Mouse (Mus musculus): ENCODE data around the gene Apba2. TPM values are rescaled to one million over a fixed set of nuclear protein-coding genes. Genes with fewer than 3 reads are reported as not detected.

Gene Apba2
- polyA plus RNA-seq, 1 experiment from 2014 or later = 154 TPM

DNA sequence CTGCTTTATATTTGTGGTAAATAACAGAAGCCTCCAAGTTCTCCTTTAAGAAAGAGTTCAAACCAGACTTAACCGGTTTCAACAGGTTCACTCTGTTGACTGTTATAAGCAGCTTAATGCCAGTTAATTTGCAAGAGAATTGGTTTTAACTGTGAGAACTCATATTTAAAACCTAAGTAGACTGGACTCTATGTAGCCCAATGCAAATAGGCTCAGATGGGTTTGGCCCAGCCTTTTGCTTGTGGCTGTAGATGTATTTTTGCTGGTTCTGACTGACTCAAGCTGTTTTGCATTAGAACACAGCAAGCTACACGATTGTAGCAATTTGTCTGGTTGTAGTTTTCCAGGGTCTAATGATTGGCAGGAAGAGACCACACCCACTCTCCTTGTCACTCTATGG is 214.8 kb downstream of the Apba2 start:
- no peak for ATAC-seq (ENCODE audit: low FRiP score)
- no peak overlapping the region for H3K4me2 ChIP-seq
- 77% methylated on average over 2 of the region's 2 CpGs for WGBS

DNA sequence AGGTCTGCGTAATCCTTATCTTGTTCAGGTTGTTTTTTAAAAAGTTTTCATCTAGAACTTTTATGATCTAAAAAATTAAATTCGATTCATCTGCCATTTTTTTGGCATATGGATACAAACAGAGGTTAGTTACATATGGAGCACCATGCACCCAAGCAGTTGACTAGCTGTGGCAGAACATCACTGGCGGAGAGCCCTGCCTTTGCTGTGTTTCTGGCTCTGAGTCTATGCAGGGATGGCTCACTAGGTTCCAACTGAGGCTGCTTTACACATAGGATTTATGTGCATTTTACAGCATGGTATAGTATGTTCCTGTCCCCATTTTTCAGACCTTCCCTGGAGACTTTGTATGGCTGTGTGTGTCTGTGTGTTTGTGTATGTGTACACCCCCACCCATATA is 221.8 kb downstream of the Apba2 start:
- Histone ChIP-seq H3K27me3 (no peaks in the 10 kb centered on the region), H3K4me3 (no peak overlapping the region), H3K36me3 (peaks cover 8% of the 10 kb centered on the region), H3K4me2 (no peak overlapping the region), H3K9me3 (no peaks in the 10 kb centered on the region), H3K4me1 (replicated peaks) (peaks cover 12% of the 10 kb centered on the region), H3K9ac (no peak overlapping the region), H3K27ac (no peak overlapping the region)
- no peak for ATAC-seq (ENCODE audit: low FRiP score)
- 93% methylated on average over 3 of the region's 3 CpGs for WGBS

More for the DNA sequence above, 214.8 kb downstream of the Apba2 start:
- Histone ChIP-seq H3K4me3 (no peak overlapping the region), H3K9me3 (no peaks in the 10 kb centered on the region), H3K4me1 (replicated peaks) (no peaks in the 10 kb centered on the region), H3K36me3 (peaks cover 33% of the 10 kb centered on the region), H3K27ac (no peak overlapping the region), H3K9ac (no peak overlapping the region), H3K27me3 (no peaks in the 10 kb centered on the region)

DNA sequence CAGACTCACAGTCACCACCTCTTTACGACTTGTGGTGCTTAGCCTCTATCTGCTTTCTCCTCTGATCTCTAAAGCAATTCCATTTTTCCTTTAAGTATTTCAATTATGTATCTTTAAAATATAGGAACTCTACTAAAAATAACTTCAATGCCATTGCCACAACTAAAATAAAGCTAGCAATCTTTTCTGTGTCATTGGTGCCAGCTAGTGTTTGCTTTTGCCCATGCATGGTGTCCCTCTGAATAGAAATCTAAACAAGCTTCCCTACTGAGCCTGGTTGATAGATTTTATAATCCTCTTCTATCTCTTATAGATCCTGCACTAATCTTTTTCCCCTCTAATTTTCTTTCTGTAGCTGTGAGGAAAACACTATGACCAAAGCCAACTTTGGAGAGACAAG is 222.9 kb downstream of the Apba2 start:
- 98% methylated on average over 1 of the region's 1 CpGs for WGBS
- H3K9ac ChIP-seq = no peak overlapping the region

DNA sequence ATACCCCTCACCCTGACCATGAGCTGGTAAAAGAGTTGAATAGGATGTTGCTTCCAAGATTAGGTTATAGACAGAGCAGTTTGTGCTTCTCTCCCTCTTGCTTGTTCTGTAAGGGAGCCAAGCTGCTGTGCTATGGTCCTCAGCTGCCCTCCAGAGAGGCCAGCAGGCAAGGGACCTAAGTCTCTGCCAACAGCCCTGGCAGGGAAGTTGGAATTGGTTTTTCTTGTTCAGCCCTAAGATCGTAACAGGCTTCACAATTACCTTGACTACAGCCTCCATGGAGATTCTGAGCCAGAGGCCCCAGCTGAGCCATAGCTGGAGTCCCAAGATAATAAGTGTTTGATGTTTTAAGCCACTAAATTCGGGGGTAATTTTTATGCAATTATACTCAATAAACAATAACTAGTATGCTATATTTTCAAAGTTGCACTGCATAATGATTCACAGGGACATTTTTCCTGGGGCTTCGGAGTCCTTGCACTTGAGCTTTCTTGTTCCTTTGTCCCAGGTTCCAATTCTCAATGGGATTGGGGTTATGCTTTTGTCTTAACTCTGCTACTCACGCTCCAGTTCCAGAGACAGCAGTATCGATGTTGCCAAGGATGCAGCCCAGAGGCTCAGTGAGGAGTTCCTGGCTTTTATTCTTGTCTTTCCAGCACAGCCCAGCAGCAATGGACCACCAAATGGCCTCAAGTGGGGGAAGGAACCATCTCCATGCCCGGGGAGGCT is 224.6 kb downstream of the Apba2 start:
- H3K9me3 ChIP-seq = no peaks in the 10 kb centered on the region
- no peak overlapping the region for H3K9ac ChIP-seq
- no peaks in the 10 kb centered on the region for H3K36me3 ChIP-seq
- peaks cover 29% of the 10 kb centered on the region for H3K4me1 ChIP-seq (replicated peaks)
- WGBS = 65% methylated on average over 6 of the region's 6 CpGs
- H3K27ac ChIP-seq = peak overlapping the region; percentile 67
- no peak overlapping the region for H3K4me2 ChIP-seq
- H3K27me3 ChIP-seq = no peaks in the 10 kb centered on the region
- 0 out of 2 replicates have a peak, but pooled peaks have one; percentile 25 for ATAC-seq (ENCODE audit: low FRiP score)
- H3K4me3 ChIP-seq = no peak overlapping the region

More for the DNA sequence above, 222.9 kb downstream of the Apba2 start:
- no peak for ATAC-seq (ENCODE audit: low FRiP score)
- Histone ChIP-seq H3K27me3 (no peaks in the 10 kb centered on the region), H3K4me3 (no peak overlapping the region), H3K36me3 (peaks cover 2% of the 10 kb centered on the region; the same call in 1 of the 2 replicates), H3K9me3 (no peaks in the 10 kb centered on the region), H3K4me2 (no peak overlapping the region), H3K27ac (no peak overlapping the region), H3K4me1 (replicated peaks) (peaks cover 22% of the 10 kb centered on the region)

DNA sequence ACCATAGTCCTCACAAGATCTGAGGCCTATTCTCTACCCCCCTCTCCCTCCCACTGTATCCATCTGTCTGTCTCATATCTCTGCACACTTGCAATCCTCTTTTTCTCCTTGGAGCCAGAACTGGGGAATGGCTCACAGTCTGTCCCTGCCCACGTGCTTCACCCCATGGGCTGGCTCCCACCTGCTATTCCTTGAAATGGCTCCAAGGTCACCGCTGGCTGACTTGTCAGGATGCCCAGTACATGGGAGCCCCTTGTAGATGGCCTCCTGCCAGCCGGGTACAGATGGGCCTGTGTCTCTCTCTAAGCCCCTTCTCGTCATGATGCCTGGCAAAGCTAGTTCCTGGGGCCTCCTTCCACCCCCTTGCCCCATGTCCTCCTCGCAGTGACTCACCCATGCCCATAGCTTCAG is 226.7 kb downstream of the Apba2 start:
- Histone ChIP-seq H3K27ac (peak overlapping the region; percentile 40; the same call in 1 of the 2 replicates), H3K27me3 (no peaks in the 10 kb centered on the region), H3K4me1 (replicated peaks) (peaks cover 29% of the 10 kb centered on the region), H3K4me2 (no peak overlapping the region), H3K4me3 (no peak overlapping the region), H3K36me3 (no peaks in the 10 kb centered on the region), H3K9me3 (no peaks in the 10 kb centered on the region), H3K9ac (no peak overlapping the region)
- ATAC-seq (ENCODE audit: low FRiP score) = peak; percentile 62
- 74% methylated on average over 5 of the region's 5 CpGs for WGBS

DNA sequence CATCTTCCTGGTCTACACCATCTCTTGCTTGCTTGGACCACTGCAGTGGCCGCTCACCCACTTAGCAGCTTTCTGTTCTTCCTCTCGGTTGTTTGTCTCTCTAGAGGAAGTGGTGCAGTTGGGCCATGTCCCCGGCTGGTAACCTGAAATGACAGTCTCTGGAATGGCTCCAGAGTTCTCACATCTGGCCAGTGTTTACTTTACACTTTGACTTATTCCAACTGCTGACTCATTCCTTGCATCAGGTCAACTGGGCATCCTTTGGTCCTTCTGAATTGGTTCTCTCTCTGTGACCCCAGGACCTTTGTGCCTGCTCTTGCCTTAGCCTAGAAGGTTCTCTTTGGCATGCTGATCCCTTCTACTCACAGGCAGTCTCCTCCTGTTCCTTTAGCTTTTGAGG is 227.3 kb downstream of the Apba2 start:
- Histone ChIP-seq H3K4me2 (no peak overlapping the region), H3K36me3 (no peaks in the 10 kb centered on the region), H3K9me3 (no peaks in the 10 kb centered on the region), H3K4me1 (replicated peaks) (peaks cover 29% of the 10 kb centered on the region), H3K4me3 (no peak overlapping the region), H3K27me3 (no peaks in the 10 kb centered on the region), H3K9ac (no peak overlapping the region), H3K27ac (peak overlapping the region; percentile 50; the same call in 1 of the 2 replicates)
- 81% methylated on average over 3 of the region's 3 CpGs for whole genome bisulfite sequencing
- ATAC-seq (ENCODE audit: low FRiP score) = no peak

DNA sequence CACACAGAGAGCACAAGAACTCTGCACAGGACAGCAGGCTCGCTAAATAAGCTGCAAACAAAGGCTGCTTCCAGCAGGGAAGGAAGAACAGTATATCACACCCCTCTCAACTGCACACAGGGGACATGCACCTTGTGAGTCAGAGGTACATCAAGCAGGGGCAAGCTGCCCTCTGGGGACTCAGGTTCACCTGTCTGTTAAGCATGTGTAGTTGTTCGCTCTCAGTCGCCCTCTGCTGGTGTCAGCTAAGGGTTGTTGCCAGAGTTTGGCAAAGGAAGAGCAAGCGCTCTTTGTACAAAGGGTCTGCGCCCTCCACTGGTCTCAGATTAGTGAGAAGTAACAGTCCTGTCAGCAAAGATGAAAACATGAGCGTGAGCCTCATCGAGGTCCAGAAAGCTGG is 228.3 kb downstream of the Apba2 start:
- Histone ChIP-seq H3K27ac (0 out of 2 replicates have a peak overlapping the region, but pooled peaks have one; percentile 50), H3K4me3 (no peak overlapping the region), H3K9ac (no peak overlapping the region), H3K4me1 (replicated peaks) (peaks cover 29% of the 10 kb centered on the region), H3K27me3 (no peaks in the 10 kb centered on the region), H3K4me2 (no peak overlapping the region), H3K36me3 (no peaks in the 10 kb centered on the region; the same call in 1 of the 2 replicates), H3K9me3 (no peaks in the 10 kb centered on the region)
- 32% methylated on average over 7 of the region's 7 CpGs for WGBS
- ATAC-seq (ENCODE audit: low FRiP score) = peak; percentile 50

DNA sequence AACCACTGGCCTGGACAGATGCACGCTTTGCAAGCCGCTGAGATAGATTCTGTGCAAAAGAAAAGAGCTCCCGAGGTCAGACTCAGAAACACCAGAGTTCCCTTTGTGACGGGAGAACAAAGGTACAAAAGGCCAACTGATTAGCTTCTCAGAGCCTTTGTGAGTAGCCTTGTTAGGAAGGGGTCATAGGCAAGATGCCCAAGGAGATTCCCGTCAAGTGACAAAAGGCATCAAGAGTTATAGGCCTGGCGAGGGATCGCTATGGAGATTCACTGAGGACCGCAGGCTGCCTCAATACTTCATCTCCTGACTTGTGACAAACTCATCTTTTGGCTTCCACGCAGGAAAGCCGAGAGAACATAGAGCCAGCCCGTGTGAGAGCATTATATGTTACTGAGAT is 237.6 kb downstream of the Apba2 start:
- Histone ChIP-seq H3K27ac (no peak overlapping the region), H3K9ac (no peak overlapping the region), H3K9me3 (no peaks in the 10 kb centered on the region), H3K4me3 (no peak overlapping the region), H3K4me2 (no peak overlapping the region), H3K36me3 (peaks cover 20% of the 10 kb centered on the region), H3K4me1 (replicated peaks) (peaks cover 26% of the 10 kb centered on the region), H3K27me3 (no peaks in the 10 kb centered on the region)
- 19% methylated on average over 11 of the region's 11 CpGs for WGBS
- no peak for ATAC-seq (ENCODE audit: low FRiP score)

DNA sequence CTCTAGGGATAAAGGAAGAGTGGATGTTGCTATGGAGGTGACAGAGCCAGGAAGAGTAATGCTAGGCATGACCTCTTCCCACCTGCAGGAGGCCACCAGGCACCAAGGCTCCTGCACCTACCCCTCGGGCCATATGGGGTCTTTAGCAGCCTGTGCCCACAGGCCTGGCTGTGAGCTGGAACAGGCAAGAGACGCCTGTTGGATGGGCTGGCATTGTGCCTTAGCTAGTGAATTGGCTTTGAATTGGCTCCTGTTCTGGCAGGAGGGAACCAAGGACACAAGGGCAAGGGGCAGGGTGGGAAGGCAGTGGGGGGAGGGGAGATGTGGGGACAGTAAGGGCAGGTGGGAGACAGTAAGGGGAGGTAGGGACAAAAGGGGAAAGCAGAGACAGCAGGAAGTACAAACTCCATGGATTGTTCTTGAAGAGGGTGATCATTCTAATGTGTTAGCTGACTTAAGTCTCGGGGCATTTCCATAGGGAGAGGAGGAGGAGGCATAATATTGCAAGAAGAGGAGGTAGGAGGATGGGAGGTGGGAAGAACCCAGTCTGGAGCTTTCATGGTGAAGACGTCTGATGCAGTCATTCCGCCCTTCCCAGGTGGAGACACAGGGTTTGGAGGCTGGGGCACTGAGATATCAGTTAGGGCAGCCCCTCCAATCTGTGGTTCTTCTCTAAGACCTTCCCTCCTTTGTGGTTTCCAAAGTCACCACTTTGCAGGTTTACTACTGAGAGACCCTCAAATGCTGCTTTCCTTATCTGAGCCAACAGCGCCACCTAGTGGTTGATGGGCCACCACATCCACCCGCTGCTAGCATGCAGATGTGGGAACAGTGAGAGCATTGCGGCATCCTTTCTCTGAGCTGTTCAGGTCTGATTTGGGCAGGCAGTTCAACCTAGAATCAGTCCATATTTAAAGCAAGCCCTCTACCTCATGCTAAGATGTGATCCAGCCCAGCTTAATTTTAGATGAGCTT is 240.1 kb downstream of the Apba2 start:
- ATAC-seq (ENCODE audit: low FRiP score) = peak; percentile 87
- Histone ChIP-seq H3K36me3 (peaks cover 44% of the 10 kb centered on the region), H3K9ac (peak overlapping the region; percentile 13; the same call in 1 of the 2 replicates)

DNA sequence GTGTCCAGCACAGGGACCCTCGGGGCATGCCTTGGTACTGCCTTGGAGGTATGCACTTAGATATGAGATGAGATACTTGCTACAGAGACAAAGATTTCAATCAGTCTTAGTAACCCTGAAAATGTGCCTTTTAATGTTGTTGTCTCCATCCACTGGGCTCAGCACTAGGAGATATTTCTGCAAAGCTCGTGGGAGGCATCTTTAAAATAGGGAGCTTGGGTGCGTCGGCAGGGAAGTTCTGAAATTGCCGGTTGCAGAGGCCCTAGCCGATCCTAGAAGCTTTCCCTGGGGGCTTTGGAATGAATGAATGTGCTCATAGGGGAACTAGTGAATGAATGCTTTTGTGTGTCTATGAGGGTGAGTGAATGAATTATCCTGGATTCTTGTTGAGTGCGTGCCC is 242.1 kb downstream of the Apba2 start:
- H3K27ac ChIP-seq = no peak overlapping the region
- WGBS = 89% methylated on average over 7 of the region's 7 CpGs
- peaks cover 47% of the 10 kb centered on the region for H3K36me3 ChIP-seq

More for the DNA sequence above, 240.1 kb downstream of the Apba2 start:
- Histone ChIP-seq H3K4me1 (replicated peaks) (peaks cover 26% of the 10 kb centered on the region), H3K4me3 (no peak overlapping the region), H3K27me3 (no peaks in the 10 kb centered on the region), H3K27ac (peak overlapping the region; percentile 73), H3K4me2 (no peak overlapping the region), H3K9me3 (no peaks in the 10 kb centered on the region)
- 22% methylated on average over 8 of the region's 8 CpGs for WGBS

DNA sequence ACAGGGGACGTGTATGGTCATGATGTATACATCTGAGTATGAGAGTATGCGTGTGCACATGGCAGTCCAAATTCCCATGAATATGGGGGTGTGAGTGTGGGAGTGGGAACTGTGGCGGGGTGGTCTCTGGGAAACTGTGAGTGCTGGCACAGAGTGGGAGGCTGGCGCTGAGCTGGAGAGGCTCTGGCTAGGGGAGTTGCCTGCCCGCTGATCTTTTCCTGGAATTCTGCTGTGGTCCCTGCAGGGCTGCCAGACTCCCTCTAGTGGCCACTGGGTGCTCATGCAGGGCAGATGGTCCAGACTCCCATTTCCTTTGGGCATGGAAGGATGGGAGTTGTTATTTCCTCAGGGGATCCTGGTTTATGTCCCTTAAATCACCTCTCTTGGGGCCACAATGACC is 250.0 kb downstream of the Apba2 start:
- Histone ChIP-seq H3K9ac (no peak overlapping the region), H3K4me3 (no peak overlapping the region), H3K27me3 (no peaks in the 10 kb centered on the region), H3K4me1 (replicated peaks) (peaks cover 5% of the 10 kb centered on the region; the same call in 1 of the 2 replicates), H3K27ac (no peak overlapping the region), H3K36me3 (peaks cover 52% of the 10 kb centered on the region), H3K4me2 (no peak overlapping the region), H3K9me3 (no peaks in the 10 kb centered on the region)
- ATAC-seq (ENCODE audit: low FRiP score) = peak; percentile 57
- 36% methylated on average over 5 of the region's 5 CpGs for WGBS

More for the DNA sequence above, 242.1 kb downstream of the Apba2 start:
- Histone ChIP-seq H3K4me3 (no peak overlapping the region), H3K9ac (no peak overlapping the region), H3K9me3 (no peaks in the 10 kb centered on the region), H3K27me3 (no peaks in the 10 kb centered on the region), H3K4me2 (no peak overlapping the region), H3K4me1 (replicated peaks) (peaks cover 21% of the 10 kb centered on the region)
- ATAC-seq (ENCODE audit: low FRiP score) = no peak

DNA sequence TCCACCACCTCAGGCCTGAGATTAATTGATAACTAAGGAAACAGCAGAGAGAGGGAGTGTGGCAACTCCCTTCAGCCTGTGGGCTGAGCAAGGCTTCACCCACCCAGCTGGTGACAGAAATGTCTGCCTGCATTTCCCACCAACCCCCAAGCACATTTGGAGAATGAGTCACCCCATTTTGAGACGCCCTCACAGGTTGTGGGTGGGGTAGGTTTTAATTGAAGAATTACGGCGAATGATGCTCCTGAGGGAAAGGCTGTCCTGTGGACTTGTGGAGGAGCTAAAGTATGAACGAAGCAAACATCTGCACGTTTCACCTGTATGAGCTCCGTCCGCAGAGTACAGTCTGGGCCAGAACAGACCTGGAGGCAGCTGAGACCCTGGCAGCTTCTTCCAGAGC is 250.6 kb downstream of the Apba2 start:
- H3K9me3 ChIP-seq = no peaks in the 10 kb centered on the region
- peaks cover 5% of the 10 kb centered on the region; the same call in 1 of the 2 replicates for H3K4me1 ChIP-seq (replicated peaks)
- H3K27me3 ChIP-seq = no peaks in the 10 kb centered on the region
- no peak overlapping the region; the same call in 1 of the 2 replicates for H3K27ac ChIP-seq
- 96% methylated on average over 7 of the region's 7 CpGs for WGBS
- peaks cover 50% of the 10 kb centered on the region for H3K36me3 ChIP-seq
- H3K9ac ChIP-seq = no peak overlapping the region
- H3K4me2 ChIP-seq = no peak overlapping the region
- ATAC-seq (ENCODE audit: low FRiP score) = no peak
- no peak overlapping the region for H3K4me3 ChIP-seq
